Mouse (Mus musculus) ES-E14 (cell line): ENCODE measurements around the gene She. TPM values are rescaled to one million over a fixed set of nuclear protein-coding genes. Genes with fewer than 3 reads are reported as not detected.

Source experiments
- DNase-seq: peaks from one replicate; pipeline ENCODE4 v3.0.0-alpha.2; 2013; ENCODE audit warnings: low read depth, low spot score
- H3K27ac ChIP-seq: 2 replicates; pipeline ENCODE4 v1.5.1; 2012; ENCODE audit warnings: low read depth, mild to moderate bottlenecking, low read length, moderate library complexity, mixed read lengths; ENCODE audit not compliant: poor library complexity, insufficient read depth, severe bottlenecking
- H3K36me3 ChIP-seq: 2 replicates; pipeline ENCODE4 v1.6.1; 2012; ENCODE audit warnings: mild to moderate bottlenecking, low read length, moderate library complexity, mixed read lengths; ENCODE audit not compliant: control insufficient read depth, poor library complexity, insufficient read depth, severe bottlenecking
- H3K4me1 ChIP-seq, 2 experiments: fragments of 150-350 bp in 1 of 2; sonication (generic) in 1 of 2; 2 replicates each; pipeline ENCODE4 v1.6.1; 2012; ENCODE audit warnings: low read length in 2 of 2, mild to moderate bottlenecking in 1 of 2, mixed read lengths in 1 of 2; ENCODE audit not compliant: control insufficient read depth in 2 of 2, insufficient read depth in 2 of 2, poor library complexity in 1 of 2
- H3K4me3 ChIP-seq, 2 experiments: fragments of 150-350 bp in 1 of 2; sonication (generic) in 1 of 2; 2 replicates each; pipeline ENCODE4 v1.5.1; 2012; ENCODE audit warnings: low read length in 2 of 2, low read depth in 1 of 2, mild to moderate bottlenecking in 1 of 2, mixed read lengths in 1 of 2; ENCODE audit not compliant: insufficient read depth in 1 of 2, poor library complexity in 1 of 2, severe bottlenecking in 1 of 2
- H3K9ac ChIP-seq: 2 replicates; pipeline ENCODE4 v1.6.1; 2012; ENCODE audit warnings: low read depth, mild to moderate bottlenecking, low read length, mixed read lengths; ENCODE audit not compliant: poor library complexity, insufficient read depth, severe bottlenecking
- H3K9me3 ChIP-seq: fragments of 150-350 bp; sonication (generic); 2 replicates; pipeline ENCODE4 v1.6.1; 2012; ENCODE audit warnings: low read depth, mild to moderate bottlenecking, low read length; ENCODE audit not compliant: control insufficient read depth, insufficient read depth
- CHD2 ChIP-seq: IDR thresholded peaks from 2 replicates; pipeline ENCODE4 v1.6.1; 2014; ENCODE audit warnings: mild to moderate bottlenecking, low read depth, low read length, inconsistent platforms
- HCFC1 ChIP-seq: IDR thresholded peaks from 2 replicates; pipeline ENCODE4 v1.6.1; 2012; ENCODE audit warnings: low read length, inconsistent platforms, borderline replicate concordance; ENCODE audit not compliant: insufficient read depth
- MAFK ChIP-seq: IDR thresholded peaks from 2 replicates; pipeline ENCODE4 v1.6.1; 2014; ENCODE audit warnings: mild to moderate bottlenecking, low read depth, low read length, inconsistent platforms; ENCODE audit not compliant: insufficient read depth
- ZC3H11A ChIP-seq: IDR thresholded peaks from 2 replicates; pipeline ENCODE4 v1.6.1; 2012; ENCODE audit warnings: low read depth, mild to moderate bottlenecking, inconsistent platforms, low read length, borderline replicate concordance
- ZNF384 ChIP-seq: IDR thresholded peaks from 2 replicates; pipeline ENCODE4 v1.6.1; 2012; ENCODE audit warnings: low read depth, low read length, inconsistent platforms
- in situ Hi-C, 2 experiments: fragments of 600-800 bp; cut with MboI; formaldehyde crosslinking; loops; one replicate each; pipeline ENCODE4 v1.15.1; 2025; ENCODE audit warnings: low sequenced_read_pairs in 2 of 2, inconsistent platforms in 1 of 2; ENCODE audit not compliant: unreplicated experiment in 2 of 2
- total RNA-seq: library from RNA; depleted of rRNA; stranded (reverse); fragments of 300-350 nt; gene quantifications from 2 replicates; pipeline ENCODE4 v1.2.3, GENCODE M21; 2012

Gene She
- total RNA-seq, 1 experiment, result 2.6 TPM

- H3K27ac ChIP-seq, result no peak overlapping the region
- peaks cover 11 to 34% of the 10 kb centered on the region in 2 experiments for H3K4me1 ChIP-seq
- H3K36me3 ChIP-seq, result no peaks in the 10 kb centered on the region
- in situ Hi-C loops, result loop anchor here in 1 of 2 experiments (10.0 kb wide), 1 partner anchor 365 kb away; no protein-coding TSS in a partner anchor
- no peak overlapping the region for H3K4me3 ChIP-seq
- H3K9me3 ChIP-seq, result no peaks in the 10 kb centered on the region
- no peak overlapping the region for H3K9ac ChIP-seq
- TF ChIP-seq HCFC1, result no peak
- TF ChIP-seq ZC3H11A, result no peak
- no peak for TF ChIP-seq ZNF384
- TF ChIP-seq CHD2, result no peak
- TF ChIP-seq MAFK, result no peak
- DNase-seq, result no peak
Measured at GRCm38 (mm10) chr3:89869556-89869955, 38.4 kb downstream of the She start.

- TF ChIP-seq ZC3H11A, result no peak
- TF ChIP-seq CHD2, result no peak
- TF ChIP-seq ZNF384, result no peak
- TF ChIP-seq MAFK, result no peak
- no peak for TF ChIP-seq HCFC1
- peaks cover 9 to 27% of the 10 kb centered on the region in 2 experiments for H3K4me1 ChIP-seq
- DNase-seq, result no peak
- in situ Hi-C loops, result no loop called here
- no peaks in the 10 kb centered on the region for H3K36me3 ChIP-seq
- H3K9me3 ChIP-seq, result no peaks in the 10 kb centered on the region
- no peak overlapping the region for H3K27ac ChIP-seq
- H3K9ac ChIP-seq, result no peak overlapping the region
- H3K4me3 ChIP-seq, result no peak overlapping the region
Measured at GRCm38 (mm10) chr3:89870472-89871271, 39.5 kb downstream of the She start.

GRCm38 (mm10) chr3:89871339-89871914, 40.3 kb downstream of the She start:
- Histone ChIP-seq H3K36me3 (no peaks in the 10 kb centered on the region), H3K9me3 (no peaks in the 10 kb centered on the region), H3K27ac (no peak overlapping the region), H3K9ac (no peak overlapping the region), H3K4me3 (no peak overlapping the region), H3K4me1 (peaks cover 3 to 27% of the 10 kb centered on the region in 2 experiments)
- 0 out of 2 replicates have a peak, but pooled peaks have one; percentile 31 for TF ChIP-seq ZNF384
- no peak for TF ChIP-seq HCFC1
- no peak for TF ChIP-seq CHD2
- in situ Hi-C loops, result no loop called here
- DNase-seq, result no peak

- TF ChIP-seq HCFC1 (no peak), MAFK (no peak), CHD2 (no peak), ZC3H11A (no peak), ZNF384 (no peak)
- Histone ChIP-seq H3K4me1 (peaks cover 3 to 22% of the 10 kb centered on the region in 2 experiments), H3K9ac (no peak overlapping the region), H3K9me3 (no peaks in the 10 kb centered on the region), H3K27ac (no peak overlapping the region), H3K36me3 (no peaks in the 10 kb centered on the region), H3K4me3 (no peak overlapping the region)
- no peak for DNase-seq
- in situ Hi-C loops, result no loop called here
Measured at GRCm38 (mm10) chr3:89872209-89872608, 41.0 kb downstream of the She start.
